Mouse (Mus musculus) T-helper 2 cell (primary cell): ENCODE measurements around the gene Nucb2.

Experiments used
- in situ Hi-C: fragments of 300-600 bp; cut with MboI, MseI; formaldehyde crosslinking; loops from one replicate; pipeline ENCODE4 v1.15.1; 2025; ENCODE audit warnings: high pct_unique_total_duplicates

Gene Nucb2

DNA sequence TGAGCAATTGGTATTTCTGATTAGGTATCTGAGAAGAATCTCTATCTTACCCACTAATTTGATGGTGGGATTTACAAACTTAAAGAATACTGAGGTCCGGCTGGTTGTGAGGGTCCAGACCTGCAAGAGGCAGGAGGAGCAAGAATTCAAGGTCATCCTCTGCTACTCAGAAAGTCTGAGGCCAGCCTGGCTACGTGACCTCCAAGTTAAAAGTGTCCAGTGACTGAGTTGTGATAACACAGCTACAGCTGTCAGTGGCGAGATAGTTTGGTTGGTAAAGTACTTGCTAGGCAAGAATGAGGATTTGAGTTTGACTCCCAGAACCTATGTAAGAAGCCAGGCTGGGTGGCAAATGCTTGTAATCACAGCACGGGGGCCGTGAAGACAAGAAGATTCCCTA lies 14.0 kb downstream of the Nucb2 start:
- in situ Hi-C loops = no loop called here

DNA sequence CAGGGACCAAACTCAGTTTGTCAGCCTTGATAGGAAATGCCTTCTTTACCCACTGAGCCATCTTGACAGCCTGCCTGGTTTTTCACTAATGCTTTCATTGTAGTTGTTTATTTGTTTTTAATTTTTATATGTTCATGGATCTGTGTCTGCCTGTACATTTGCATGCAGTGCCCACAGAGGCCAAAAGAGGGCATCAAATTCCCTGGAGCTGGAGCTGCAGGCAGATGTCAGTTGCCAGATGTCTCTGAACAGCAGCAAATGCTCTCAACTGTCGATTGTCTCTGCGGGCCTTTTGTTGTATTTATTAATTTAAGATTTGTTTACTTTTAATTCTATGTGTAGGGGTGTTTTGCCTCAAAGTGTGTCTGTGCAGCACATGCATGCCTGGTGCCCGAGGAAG lies 15.6 kb downstream of the Nucb2 start:
- in situ Hi-C loops = no loop called here

GRCm38 (mm10) chr7:116524577-116524976 lies 20.4 kb downstream of the Nucb2 start:
- in situ Hi-C loops = no loop called here

DNA sequence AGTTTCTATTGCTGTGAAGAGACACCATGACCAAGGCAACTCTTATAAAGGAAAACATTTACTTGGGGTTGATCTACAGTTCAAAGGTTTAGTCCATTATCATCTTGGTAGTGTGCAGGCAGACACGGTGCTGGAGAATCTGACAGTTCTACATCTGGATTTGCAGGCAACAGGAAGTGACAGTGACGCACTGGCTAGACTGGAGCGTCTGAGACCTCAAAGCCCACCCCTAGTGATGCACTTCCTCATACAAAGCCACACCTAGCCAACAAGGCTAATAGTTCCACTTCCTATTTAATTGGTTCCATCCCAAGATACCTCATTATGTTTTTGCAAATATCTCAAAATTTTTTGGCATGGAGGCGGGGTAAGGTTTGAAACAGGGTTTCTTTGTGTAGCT lies 25.6 kb downstream of the Nucb2 start:
- in situ Hi-C loops = loop anchor here (5.0 kb wide), 1 partner anchor 83 kb away; no protein-coding TSS in a partner anchor

DNA sequence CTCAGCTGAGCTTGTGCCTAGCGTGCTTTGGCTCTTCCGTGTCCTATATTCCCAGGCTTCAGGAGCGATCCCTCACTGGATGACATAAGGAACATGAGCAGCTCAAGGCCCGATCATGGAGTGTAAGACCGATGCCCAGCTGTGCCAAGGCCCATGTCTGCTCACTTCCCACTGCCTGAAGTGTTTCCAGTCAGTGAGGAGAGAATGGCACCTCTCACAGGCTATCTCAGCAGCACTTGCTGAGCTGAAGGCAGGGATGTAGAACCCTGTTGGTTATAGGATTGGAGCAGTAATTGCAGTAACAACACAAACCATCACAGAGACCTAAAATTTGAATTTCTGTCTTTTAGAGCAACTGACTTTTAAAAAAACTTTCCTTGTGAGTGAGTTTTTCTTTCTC lies 26.3 kb downstream of the Nucb2 start:
- in situ Hi-C loops = loop anchor here (5.0 kb wide), 1 partner anchor 82 kb away; no protein-coding TSS in a partner anchor

GRCm38 (mm10) chr7:116531311-116531710 lies 27.1 kb downstream of the Nucb2 start:
- in situ Hi-C loops = loop anchor here (5.0 kb wide), 1 partner anchor 81 kb away; no protein-coding TSS in a partner anchor

GRCm38 (mm10) chr7:116556834-116557233 lies 52.7 kb downstream of the Nucb2 start:
- in situ Hi-C loops = loop anchor here (10.0 kb wide), 1 partner anchor 298 kb away; no protein-coding TSS in a partner anchor

GRCm38 (mm10) chr7:116574551-116574950 lies 70.4 kb downstream of the Nucb2 start:
- in situ Hi-C loops = no loop called here
